ENCODE assay signal across 24 mouse cellular contexts in genomic region chr1:182107251-182107650, GRCm38 (mm10). TPM values are rescaled to one million over a fixed set of nuclear protein-coding genes. Genes with fewer than 3 reads are reported as not detected.
"Had no signal": no experiment of that assay in that cellular context is flagged by ENCODE, and none has a peak within 500 bp of the region (broad histone marks: within the 10 kb centered on the region; RNA-seq: fewer than 3 reads in every experiment).

No protein-coding gene starts in this region.

- DNase-seq: kidney, postnatal 36 days; layer of hippocampus, adult 9-11 months; left cerebral cortex, postnatal 4 days; lung, adult 2 months; lung, postnatal 36 days; right cerebral cortex, adult 18-20 months; right cerebral cortex, postnatal 25 days; thymus, adult 2 months; thymus, postnatal 25 days had no signal

- H3K4me2 ChIP-seq: limb, embryonic 13.5 days; midbrain, embryonic 13.5 days had no signal

- H3K9ac ChIP-seq: limb, embryonic 13.5 days; liver, embryonic 14.5 days; midbrain, embryonic 13.5 days had no signal

- ATAC-seq: midbrain, embryonic 13.5 days had no signal

- H3K4me3 ChIP-seq: limb, embryonic 13.5 days; midbrain, embryonic 13.5 days had no signal

- H3K27me3 ChIP-seq: limb, embryonic 13.5 days; midbrain, embryonic 13.5 days had no signal

- H3K36me3 ChIP-seq: limb, embryonic 13.5 days; midbrain, embryonic 13.5 days had no signal

- H3K27ac ChIP-seq: kidney, postnatal 0 days; limb, embryonic 13.5 days; liver, embryonic 14.5 days; midbrain, embryonic 13.5 days had no signal

- H3K9me3 ChIP-seq: limb, embryonic 13.5 days; midbrain, embryonic 13.5 days had no signal

RNA-seq across cellular contexts. Expression of gene Vmn1r1, which starts 57.0 kb away (rescaled TPM):
- total RNA-seq: layer of hippocampus, adult 18-20 months; left cerebral cortex, postnatal 10 days; left cerebral cortex, postnatal 4 days; liver, adult 2 months; megakaryocyte progenitor cell, adult 5-6 weeks; midbrain, postnatal 0 days had no signal
- polyA plus RNA-seq: kidney, postnatal 0 days; limb, embryonic 13.5 days; liver, adult 2 months; liver, embryonic 14.5 days; lung, adult 2 months; lung, postnatal 0 days; midbrain, embryonic 13.5 days; midbrain, postnatal 0 days; neural tube, embryonic 14.5 days; small intestine, adult 2 months; stomach, embryonic 14.5 days; testis, adult 2 months; thymus, adult 2 months; urinary bladder, adult 2 months had no signal
